In the genomic region with DNA sequence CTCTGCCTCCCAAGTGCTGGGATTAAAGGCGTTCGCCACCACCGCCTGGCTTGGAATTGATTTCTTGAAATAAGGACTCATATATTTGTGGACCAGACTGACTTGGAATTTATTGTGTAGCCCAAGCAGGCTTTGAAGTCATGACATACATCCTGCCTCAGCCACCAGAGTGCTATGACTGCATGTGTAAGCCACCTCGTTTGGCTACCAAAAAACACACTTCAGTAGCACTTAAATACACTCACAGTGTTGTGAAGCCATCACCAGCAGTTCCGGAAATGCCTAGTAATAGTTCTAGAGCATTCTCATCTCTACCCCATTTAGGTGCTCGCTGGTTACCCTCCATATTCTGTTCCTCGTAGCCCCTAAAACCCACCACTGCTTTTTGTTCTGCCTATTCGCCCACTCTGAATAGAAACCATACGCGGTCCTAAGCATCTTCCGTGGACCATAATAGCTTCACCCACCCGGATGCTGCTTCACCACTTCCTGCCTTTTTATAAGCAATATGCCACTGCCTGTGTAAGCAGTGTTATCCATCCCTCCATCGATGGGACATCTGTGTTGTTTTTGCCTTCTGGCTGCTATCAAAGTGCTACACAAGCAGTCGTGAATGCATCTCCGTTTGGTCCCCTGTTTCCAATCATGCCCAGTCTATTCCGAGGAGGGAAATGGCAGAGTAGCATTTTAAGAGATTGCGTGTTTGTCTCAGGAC, we compare ENCODE assay signal across 21 mouse cellular contexts.
DNase-seq lines count a peak whose midpoint lies in the region; ATAC-seq and TF ChIP-seq lines count a peak whose summit lies in the region.
"Had no signal": no experiment of that assay in that cellular context is flagged by ENCODE, and none has a peak within 500 bp of the region (broad histone marks: within the 10 kb centered on the region; RNA-seq: fewer than 3 reads in every experiment).

No protein-coding gene starts in this region.

- peak overlapping the region; percentile 40 for H3K27ac ChIP-seq in thymus, adult 2 months (ENCODE audit: control insufficient read depth, insufficient read depth, low read length)
- peak overlapping the region; percentile 22; the same call in 1 of the 2 replicates for H3K27ac ChIP-seq in forebrain, postnatal 0 days (ENCODE audit: low read depth, low read length)
- H3K27ac ChIP-seq in midbrain, embryonic 10.5 days (replicated peaks): no peak overlapping the region
- H3K27ac ChIP-seq in kidney, adult 2 months (ENCODE audit: insufficient read depth, low read depth, low read length): no peak overlapping the region
- H3K27ac ChIP-seq: embryonic facial prominence, embryonic 15.5 days; heart, embryonic 10.5 days; hindbrain, embryonic 10.5 days; hindbrain, postnatal 0 days; liver, embryonic 14.5 days; lung, embryonic 15.5 days had no signal

- no peak for TF ChIP-seq CTCF in thymus, adult 2 months (IDR thresholded peaks at IDR 0.05; ENCODE audit: borderline replicate concordance, control insufficient read depth, extremely low read depth, insufficient read depth, low read length, poor library complexity)
- no peak for TF ChIP-seq CTCF in forebrain, postnatal 0 days (IDR thresholded peaks at IDR 0.05; ENCODE audit: low read depth)
- TF ChIP-seq CTCF in kidney, adult 2 months (conservative IDR thresholded peaks at IDR 0.05; ENCODE audit: insufficient read depth, insufficient read length, low read depth, low read length): no peak

- TF ChIP-seq POLR2A in thymus, adult 2 months (IDR thresholded peaks at IDR 0.05; ENCODE audit: control insufficient read depth, extremely low read depth, insufficient read depth, low read length, poor library complexity): no peak
- TF ChIP-seq POLR2A in kidney, adult 2 months (IDR thresholded peaks at IDR 0.05; ENCODE audit: low read depth, low read length): no peak

- no peaks in the 10 kb centered on the region for H3K36me3 ChIP-seq in thymus, adult 2 months (ENCODE audit: control insufficient read depth, insufficient read depth, low read length)
- H3K36me3 ChIP-seq in forebrain, postnatal 0 days (ENCODE audit: insufficient read depth): no peaks in the 10 kb centered on the region
- no peaks in the 10 kb centered on the region for H3K36me3 ChIP-seq in midbrain, embryonic 10.5 days
- H3K36me3 ChIP-seq in kidney, adult 2 months (ENCODE audit: control insufficient read depth, insufficient read depth, low read length): no peaks in the 10 kb centered on the region
- H3K36me3 ChIP-seq: embryonic facial prominence, embryonic 15.5 days; heart, embryonic 10.5 days; hindbrain, embryonic 10.5 days; lung, embryonic 15.5 days had no signal

- H3K9ac ChIP-seq in forebrain, postnatal 0 days: no peak overlapping the region
- H3K9ac ChIP-seq: embryonic facial prominence, embryonic 15.5 days; liver, embryonic 14.5 days; lung, embryonic 15.5 days had no signal

- no peaks in the 10 kb centered on the region for H3K9me3 ChIP-seq in forebrain, postnatal 0 days (ENCODE audit: low read length)
- H3K9me3 ChIP-seq in midbrain, embryonic 10.5 days (replicated peaks): no peaks in the 10 kb centered on the region
- H3K9me3 ChIP-seq: embryonic facial prominence, embryonic 15.5 days; heart, embryonic 10.5 days; hindbrain, embryonic 10.5 days; lung, embryonic 15.5 days had no signal

- WGBS in thymus, adult 2 months: 78% methylated on average over 17 of the region's 17 CpGs
- 70% methylated on average over 17 of the region's 17 CpGs for WGBS in forebrain, postnatal 0 days
- WGBS in midbrain, embryonic 10.5 days: 88% methylated on average over 17 of the region's 17 CpGs
- WGBS in kidney, adult 2 months: 90% methylated on average over 17 of the region's 17 CpGs

- no peaks in the 10 kb centered on the region for H3K27me3 ChIP-seq in thymus, adult 2 months (ENCODE audit: control insufficient read depth, insufficient read depth, low read length)
- no peaks in the 10 kb centered on the region for H3K27me3 ChIP-seq in forebrain, postnatal 0 days (ENCODE audit: insufficient read depth, low read length)
- no peaks in the 10 kb centered on the region for H3K27me3 ChIP-seq in midbrain, embryonic 10.5 days (ENCODE audit: low read depth, poor library complexity, severe bottlenecking)
- H3K27me3 ChIP-seq in kidney, adult 2 months (replicated peaks; ENCODE audit: control insufficient read depth, insufficient read depth, low read length): no peaks in the 10 kb centered on the region
- H3K27me3 ChIP-seq: CH12.LX; embryonic facial prominence, embryonic 15.5 days; lung, embryonic 15.5 days had no signal

- no peak for DNase-seq in thymus, adult 2 months
- DNase-seq in thymus, postnatal 14 days: no peak
- DNase-seq in forebrain, postnatal 0 days: peak; percentile 53
- no peak for DNase-seq in midbrain, embryonic 10.5 days (ENCODE audit: low spot score)
- no peak for DNase-seq in kidney, adult 2 months
- no peak for DNase-seq in urinary bladder, postnatal 14 days (ENCODE audit: low spot score)
- DNase-seq: cerebellum, adult 18-20 months; cerebellum, postnatal 25 days; kidney, adult 18-20 months; kidney, postnatal 10 days; lung, postnatal 4 days; retina, postnatal 1 day; right cerebral cortex, postnatal 4 days had no signal

- ATAC-seq in activated CD4-positive, CD25-positive, alpha-beta regulatory T cell, adult 4 months: peak; percentile 90
- ATAC-seq in forebrain, postnatal 0 days: peak; percentile 47; the same call in 1 of the 2 replicates

- peaks cover 14% of the 10 kb centered on the region for H3K4me1 ChIP-seq in thymus, adult 2 months (replicated peaks; ENCODE audit: control insufficient read depth, insufficient read depth, low read length)
- no peaks in the 10 kb centered on the region for H3K4me1 ChIP-seq in forebrain, postnatal 0 days (ENCODE audit: insufficient read depth)
- peaks cover 14% of the 10 kb centered on the region for H3K4me1 ChIP-seq in midbrain, embryonic 10.5 days
- no peaks in the 10 kb centered on the region for H3K4me1 ChIP-seq in kidney, adult 2 months (ENCODE audit: control insufficient read depth, insufficient read depth, low read length)
- H3K4me1 ChIP-seq: lung, embryonic 15.5 days had no signal

- H3K4me2 ChIP-seq in forebrain, postnatal 0 days (ENCODE audit: low read depth): no peak overlapping the region
- H3K4me2 ChIP-seq: embryonic facial prominence, embryonic 15.5 days; lung, embryonic 15.5 days had no signal

- no peak overlapping the region for H3K4me3 ChIP-seq in thymus, adult 2 months (ENCODE audit: control insufficient read depth, insufficient read depth, low read length)
- no peak overlapping the region for H3K4me3 ChIP-seq in forebrain, postnatal 0 days (ENCODE audit: low read depth, low read length)
- H3K4me3 ChIP-seq in midbrain, embryonic 10.5 days: no peak overlapping the region
- no peak overlapping the region for H3K4me3 ChIP-seq in kidney, adult 2 months (ENCODE audit: insufficient read depth, low read depth, low read length)
- H3K4me3 ChIP-seq: embryonic facial prominence, embryonic 15.5 days; heart, embryonic 10.5 days; hindbrain, embryonic 10.5 days; lung, embryonic 15.5 days had no signal

Comparison
In these comparisons a context has a peak if more than half of its experiments do, and no peak if none do; other contexts are left out.
1. H3K27ac ChIP-seq: peak in thymus, adult 2 months (single experiment) and forebrain, postnatal 0 days (single experiment); none in midbrain, embryonic 10.5 days (single experiment) and kidney, adult 2 months (single experiment).